Mouse (Mus musculus): ENCODE data around the gene Hs6st1. TPM values are rescaled to one million over a fixed set of nuclear protein-coding genes. Genes with fewer than 3 reads are reported as not detected.

Hs6st1 gene
- polyA plus RNA-seq, 1 experiment from 2014 or later = 41.7 TPM

DNA sequence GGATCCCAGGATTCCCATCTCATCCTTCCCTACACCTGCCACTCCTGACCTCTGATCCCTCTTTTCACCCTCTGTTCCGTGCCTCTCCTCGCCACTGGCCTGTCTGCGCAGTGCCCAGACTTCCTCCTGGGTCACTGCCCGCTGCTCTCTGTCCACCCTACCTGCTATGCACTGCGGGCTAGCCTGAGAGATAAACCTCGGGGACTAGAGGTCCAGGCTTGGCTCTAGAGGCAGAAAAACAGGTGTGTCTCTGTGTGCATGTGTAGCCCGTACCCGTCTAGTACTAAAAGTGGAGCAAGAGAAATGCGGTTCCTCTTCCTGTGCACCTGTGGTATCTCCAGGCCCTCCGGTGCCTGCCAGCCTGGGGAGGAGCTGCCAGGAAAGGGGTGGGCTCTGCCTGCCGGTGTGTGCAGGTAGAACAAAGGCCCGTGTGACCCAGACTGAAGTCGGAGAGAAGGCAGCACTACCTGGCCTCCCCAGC, 1.1 kb downstream of the Hs6st1 start:
- H3K27ac ChIP-seq = peak overlapping the region; percentile 24
- WGBS (ENCODE audit: missing documents) = 5% methylated on average over 13 of the region's 13 CpGs
- H3K36me3 ChIP-seq (ENCODE audit: inconsistent target) = no peaks in the 10 kb centered on the region
- H3K79me2 ChIP-seq (ENCODE audit: inconsistent target) = peaks cover 58% of the 10 kb centered on the region
- H3K4me3 ChIP-seq (ENCODE audit: inconsistent target) = peak overlapping the region; percentile 61

DNA sequence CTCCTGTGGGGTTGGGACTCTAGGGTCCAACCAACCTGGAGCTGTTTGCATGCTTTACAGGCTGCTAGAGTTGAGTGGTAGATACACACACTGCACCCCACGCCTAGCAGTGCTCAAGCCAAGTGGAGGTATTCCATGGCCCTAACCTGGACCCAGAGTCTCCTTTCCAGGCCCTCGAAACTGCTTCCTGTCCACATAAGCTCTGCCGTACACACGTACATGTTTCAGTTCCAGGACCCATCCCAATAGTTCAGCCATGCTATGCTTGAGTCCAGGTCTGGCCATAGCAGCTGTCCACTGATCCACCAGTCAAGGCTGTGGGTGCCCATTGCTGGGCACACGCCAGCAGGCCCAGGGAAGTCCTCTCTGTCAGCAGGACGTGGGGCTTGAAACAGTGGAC, 2.0 kb downstream of the Hs6st1 start:
- 84% methylated on average over 6 of the region's 6 CpGs for WGBS (ENCODE audit: missing documents)
- H3K27ac ChIP-seq = no peak overlapping the region
- H3K79me2 ChIP-seq (ENCODE audit: inconsistent target) = peaks cover 67% of the 10 kb centered on the region
- peak overlapping the region; percentile 61; the same call in 1 of the 2 replicates for H3K4me3 ChIP-seq (ENCODE audit: inconsistent target)
- peaks cover 7% of the 10 kb centered on the region; the same call in 1 of the 2 replicates for H3K36me3 ChIP-seq (ENCODE audit: inconsistent target)

DNA sequence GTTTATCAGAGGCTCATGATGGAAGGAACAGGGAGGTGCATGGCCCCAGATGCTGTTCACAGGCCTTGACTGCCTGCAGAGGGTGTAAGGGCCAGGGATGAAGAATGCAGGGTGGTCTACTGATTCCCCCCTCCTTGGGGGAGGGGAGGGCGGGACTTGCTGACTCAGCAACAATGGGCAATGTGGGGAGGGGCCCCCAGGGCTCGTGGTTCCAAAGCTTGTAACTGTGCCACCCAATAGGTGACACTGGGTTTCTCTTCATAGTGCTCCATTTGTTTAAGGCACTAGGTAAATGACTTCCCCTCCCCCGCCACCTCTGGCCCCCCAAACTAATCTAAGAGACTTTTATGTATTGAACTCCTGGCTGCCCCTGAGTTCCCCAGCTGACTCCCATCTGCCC, 2.5 kb downstream of the Hs6st1 start:
- H3K79me2 ChIP-seq (ENCODE audit: inconsistent target) = peaks cover 72% of the 10 kb centered on the region
- H3K27ac ChIP-seq = no peak overlapping the region
- H3K4me3 ChIP-seq (ENCODE audit: inconsistent target) = no peak overlapping the region; the same call in 1 of the 2 replicates
- H3K36me3 ChIP-seq (ENCODE audit: inconsistent target) = peaks cover 12% of the 10 kb centered on the region; the same call in 1 of the 2 replicates
- WGBS (ENCODE audit: missing documents) = 48% methylated on average over 3 of the region's 3 CpGs

DNA sequence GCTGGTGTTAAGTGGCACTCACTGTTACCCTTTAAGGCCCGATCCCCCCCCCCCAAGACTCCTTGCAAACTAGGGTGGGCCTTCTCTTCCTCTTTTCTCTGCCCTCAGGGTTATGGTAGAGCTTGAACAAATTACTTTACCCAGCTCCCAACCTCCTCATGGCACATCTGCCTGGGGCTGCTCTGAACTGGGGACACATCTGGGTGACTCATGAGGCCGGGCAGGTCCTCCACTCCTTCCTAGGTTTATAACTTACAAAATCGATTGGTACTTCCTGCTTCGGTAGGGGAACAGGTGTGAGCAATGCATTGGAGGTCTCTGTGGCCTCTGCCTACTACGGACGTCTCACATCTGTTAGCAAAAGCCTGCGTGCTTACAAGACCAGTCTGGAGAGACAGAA, 3.0 kb downstream of the Hs6st1 start:
- Histone ChIP-seq H3K79me2 (ENCODE audit: inconsistent target) (peaks cover 76% of the 10 kb centered on the region), H3K27ac (no peak overlapping the region), H3K36me3 (ENCODE audit: inconsistent target) (peaks cover 17% of the 10 kb centered on the region; the same call in 1 of the 2 replicates), H3K4me3 (ENCODE audit: inconsistent target) (no peak overlapping the region)
- 55% methylated on average over 7 of the region's 7 CpGs for WGBS (ENCODE audit: missing documents)

DNA sequence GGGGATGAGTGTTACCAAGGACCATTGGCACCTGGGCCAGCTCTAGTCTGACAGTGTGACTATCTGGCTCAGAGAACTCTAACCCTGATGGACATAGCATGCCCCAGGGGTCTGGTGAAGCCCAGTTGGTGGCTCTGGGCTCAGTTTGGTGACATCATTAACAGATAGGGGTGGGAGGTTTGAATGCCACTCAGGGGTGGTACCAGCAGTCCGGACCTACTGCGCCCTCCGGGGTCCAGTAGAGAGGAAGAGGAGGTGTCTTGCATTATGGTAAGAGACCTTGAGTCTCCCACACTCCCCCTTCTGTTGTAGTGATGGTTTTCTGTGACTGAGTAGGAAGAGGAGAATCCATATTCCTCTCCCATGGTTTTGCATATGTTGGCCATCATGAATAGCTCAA, 3.4 kb downstream of the Hs6st1 start:
- Histone ChIP-seq H3K79me2 (ENCODE audit: inconsistent target) (peaks cover 81% of the 10 kb centered on the region), H3K27ac (no peak overlapping the region), H3K4me3 (ENCODE audit: inconsistent target) (no peak overlapping the region)

DNA sequence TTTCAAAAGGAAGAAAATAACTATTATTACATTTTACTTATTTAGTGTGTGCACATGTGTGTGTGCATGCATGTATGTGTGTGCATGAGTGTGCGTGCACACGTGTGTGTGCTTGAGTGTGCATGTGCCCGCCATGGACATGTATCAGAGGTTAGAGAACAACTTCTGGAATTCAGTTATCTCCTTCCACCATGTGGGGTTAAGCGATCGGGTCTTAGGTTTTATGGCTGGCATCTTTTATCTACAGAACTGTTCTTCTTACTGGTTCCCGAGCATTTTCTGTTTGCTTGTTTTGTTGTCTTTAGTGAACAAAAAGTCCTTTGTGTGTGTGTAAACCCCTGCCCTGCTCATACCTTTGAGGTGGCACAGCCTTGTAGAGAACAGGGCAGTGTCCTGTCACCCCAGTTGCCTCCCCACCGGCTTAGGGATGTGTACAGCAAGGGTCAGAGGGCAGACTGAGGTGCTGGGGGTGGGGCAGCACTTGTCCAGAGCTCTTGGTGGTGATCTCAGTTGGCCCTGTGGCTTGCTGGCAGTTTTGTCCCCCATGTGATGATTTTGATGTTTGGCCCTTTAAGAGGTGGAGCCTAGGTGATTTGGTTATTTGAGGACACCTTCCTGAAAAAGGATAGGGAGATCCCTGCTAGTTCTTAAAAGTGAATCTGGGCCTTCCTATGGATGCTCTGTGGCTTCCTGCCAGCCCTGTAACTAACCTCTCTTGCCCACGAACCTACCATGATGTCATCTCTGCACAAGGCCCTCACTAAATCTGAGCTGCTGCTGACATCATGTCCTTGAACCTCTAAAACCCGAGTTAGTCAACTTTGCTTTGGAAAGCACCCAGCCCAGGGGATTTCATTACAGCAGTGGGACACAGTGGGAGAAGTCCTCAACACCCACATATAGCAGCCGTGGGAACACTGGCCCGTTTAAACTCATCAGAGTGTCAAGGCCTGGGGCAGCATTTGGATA, 4.7 kb downstream of the Hs6st1 start:
- Histone ChIP-seq H3K36me3 (ENCODE audit: inconsistent target) (peaks cover 24% of the 10 kb centered on the region; the same call in 1 of the 2 replicates), H3K27ac (0 out of 2 replicates have a peak overlapping the region, but pooled peaks have one; percentile 13), H3K4me3 (ENCODE audit: inconsistent target) (no peak overlapping the region), H3K79me2 (ENCODE audit: inconsistent target) (peaks cover 93% of the 10 kb centered on the region)
- 83% methylated on average over 11 of the region's 11 CpGs for WGBS (ENCODE audit: missing documents)

More for the DNA sequence above, 3.4 kb downstream of the Hs6st1 start:
- WGBS (ENCODE audit: missing documents) = 93% methylated on average over 3 of the region's 3 CpGs
- H3K36me3 ChIP-seq (ENCODE audit: inconsistent target) = peaks cover 17% of the 10 kb centered on the region; the same call in 1 of the 2 replicates

DNA sequence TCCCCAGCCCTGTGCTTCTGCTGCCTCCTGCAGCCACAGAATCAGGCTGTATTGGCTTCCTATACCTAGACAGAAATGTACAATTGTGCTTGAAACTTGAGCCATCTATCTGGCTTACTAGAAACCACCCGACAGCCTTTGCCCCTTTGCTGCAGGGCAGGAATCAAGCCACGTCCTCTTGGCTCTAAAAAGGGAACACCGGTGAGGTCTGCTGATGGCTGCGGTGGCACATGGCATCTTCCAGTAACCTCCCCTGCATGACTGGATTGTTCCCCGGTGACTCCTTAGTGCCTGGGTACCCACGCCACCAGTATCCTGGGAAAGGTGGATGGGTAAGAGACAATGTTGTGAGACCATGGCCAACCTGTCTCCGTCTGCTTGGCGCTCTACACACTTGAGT, 5.4 kb downstream of the Hs6st1 start:
- 81% methylated on average over 8 of the region's 8 CpGs for WGBS (ENCODE audit: missing documents)
- Histone ChIP-seq H3K4me3 (ENCODE audit: inconsistent target) (no peak overlapping the region), H3K36me3 (ENCODE audit: inconsistent target) (peaks cover 24% of the 10 kb centered on the region; the same call in 1 of the 2 replicates), H3K79me2 (ENCODE audit: inconsistent target) (peaks cover 100% of the 10 kb centered on the region), H3K27ac (0 out of 2 replicates have a peak overlapping the region, but pooled peaks have one; percentile 13)

DNA sequence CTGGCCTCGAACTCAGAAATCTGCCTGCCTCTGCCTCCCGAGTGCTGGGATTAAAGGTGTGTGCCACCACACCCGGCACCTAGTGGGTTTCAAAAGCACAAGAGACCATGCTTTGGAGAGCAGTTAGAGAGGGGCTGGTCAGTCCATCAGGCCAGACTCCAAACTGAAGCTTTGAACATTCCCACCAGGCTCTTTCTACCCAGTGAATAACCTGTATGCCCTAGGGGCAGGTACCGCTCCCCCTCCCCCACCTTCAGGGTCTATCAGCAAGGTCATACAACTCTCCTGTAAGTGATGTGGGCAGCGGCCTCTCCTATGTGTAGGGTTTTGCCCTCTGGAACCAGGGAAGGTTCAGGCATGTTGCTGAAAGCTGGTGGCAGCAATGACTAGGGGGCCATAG, 6.0 kb downstream of the Hs6st1 start:
- Histone ChIP-seq H3K27ac (no peak overlapping the region), H3K79me2 (ENCODE audit: inconsistent target) (peaks cover 100% of the 10 kb centered on the region), H3K36me3 (ENCODE audit: inconsistent target) (peaks cover 24% of the 10 kb centered on the region; the same call in 1 of the 2 replicates), H3K4me3 (ENCODE audit: inconsistent target) (no peak overlapping the region)
- WGBS (ENCODE audit: missing documents) = 100% methylated on average over 2 of the region's 5 CpGs

DNA sequence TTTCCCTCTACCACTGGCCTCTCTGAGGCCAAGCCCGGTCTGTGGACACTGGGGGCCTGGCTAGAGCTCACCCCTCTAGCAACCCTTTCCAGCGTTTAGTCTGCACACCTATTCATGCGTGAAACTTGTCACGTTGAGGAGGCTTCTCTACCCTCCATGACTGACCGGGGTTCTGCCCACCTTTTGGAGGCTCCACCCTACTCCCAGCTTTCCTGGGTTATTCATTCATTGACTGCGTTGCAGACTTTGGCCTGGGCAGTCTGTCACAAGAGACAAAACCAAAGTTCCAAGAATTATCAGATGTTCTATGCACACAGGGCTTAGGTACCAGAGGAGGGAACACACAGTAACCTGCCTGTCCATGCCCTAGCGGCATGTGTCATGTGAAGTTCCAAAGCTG, 6.8 kb downstream of the Hs6st1 start:
- Histone ChIP-seq H3K79me2 (ENCODE audit: inconsistent target) (peaks cover 100% of the 10 kb centered on the region), H3K27ac (no peak overlapping the region), H3K36me3 (ENCODE audit: inconsistent target) (peaks cover 24% of the 10 kb centered on the region; the same call in 1 of the 2 replicates), H3K4me3 (ENCODE audit: inconsistent target) (no peak overlapping the region)
- 91% methylated on average over 7 of the region's 7 CpGs for WGBS (ENCODE audit: missing documents)

DNA sequence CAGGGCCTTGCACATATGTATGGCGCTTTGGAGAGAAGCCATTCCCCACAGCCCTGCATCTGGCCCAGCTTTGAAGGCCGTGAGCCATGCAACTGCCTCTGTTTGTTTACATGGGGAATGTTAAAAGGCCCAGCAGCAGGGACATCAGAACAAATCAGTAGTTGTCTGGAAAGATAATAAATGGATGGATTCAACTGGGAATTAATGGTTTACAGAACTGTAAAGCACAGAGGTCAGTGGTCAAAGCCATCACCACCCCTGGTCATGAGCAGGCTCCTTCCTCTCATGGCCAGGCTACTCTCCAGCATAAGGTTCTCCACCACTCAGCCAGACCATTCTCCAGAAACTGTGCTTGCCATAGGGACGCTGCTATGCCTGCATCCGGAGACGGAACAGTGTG, 7.5 kb downstream of the Hs6st1 start:
- Histone ChIP-seq H3K79me2 (ENCODE audit: inconsistent target) (peaks cover 100% of the 10 kb centered on the region), H3K4me3 (ENCODE audit: inconsistent target) (no peak overlapping the region), H3K27ac (no peak overlapping the region), H3K36me3 (ENCODE audit: inconsistent target) (peaks cover 24% of the 10 kb centered on the region; the same call in 1 of the 2 replicates)
- WGBS (ENCODE audit: missing documents) = 93% methylated on average over 5 of the region's 5 CpGs

DNA sequence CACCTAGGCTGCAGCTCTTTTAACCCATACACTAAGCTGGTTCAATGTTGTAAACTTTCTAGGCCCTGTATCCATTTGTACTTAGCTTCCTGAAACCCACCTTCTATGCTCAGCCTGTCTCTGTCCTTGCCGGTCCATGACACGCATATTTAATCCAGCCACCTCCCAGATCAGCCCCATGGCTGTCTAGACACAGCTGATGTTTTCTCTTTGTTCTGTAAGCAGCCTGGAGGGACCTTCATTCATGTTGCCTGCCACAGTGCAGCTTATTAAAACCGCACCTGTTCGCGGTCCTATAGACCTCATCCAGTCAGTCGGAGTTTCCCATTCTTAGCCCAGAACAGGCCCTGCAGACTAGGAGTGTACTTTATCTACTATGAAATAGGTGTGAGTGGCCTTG, 8.9 kb downstream of the Hs6st1 start:
- peaks cover 100% of the 10 kb centered on the region for H3K79me2 ChIP-seq (ENCODE audit: inconsistent target)
- 98% methylated on average over 6 of the region's 6 CpGs for WGBS (ENCODE audit: missing documents)
- no peak overlapping the region for H3K27ac ChIP-seq
- H3K36me3 ChIP-seq (ENCODE audit: inconsistent target) = peaks cover 24% of the 10 kb centered on the region; the same call in 1 of the 2 replicates
- H3K4me3 ChIP-seq (ENCODE audit: inconsistent target) = no peak overlapping the region

DNA sequence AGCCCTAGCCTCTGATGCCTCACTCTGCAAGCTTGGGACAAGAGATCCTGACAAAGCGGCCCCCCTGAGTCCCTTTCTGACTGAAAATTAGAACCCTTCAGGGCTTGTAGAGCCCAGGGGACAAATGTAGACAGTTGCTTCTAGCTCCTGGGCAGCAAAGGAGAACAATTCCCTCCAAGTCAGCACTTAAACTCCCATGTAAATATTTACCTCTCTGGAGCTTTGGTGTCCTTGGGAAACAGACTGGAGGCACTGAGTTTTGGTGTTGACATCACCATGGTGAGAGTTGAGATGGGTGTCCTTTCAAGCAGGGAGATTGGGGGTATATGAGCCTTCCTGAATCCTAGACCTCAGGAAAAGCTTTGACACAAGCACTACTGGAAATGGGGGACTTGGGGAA, 10.1 kb downstream of the Hs6st1 start:
- H3K36me3 ChIP-seq (ENCODE audit: inconsistent target) = peaks cover 31% of the 10 kb centered on the region; the same call in 1 of the 2 replicates
- H3K4me3 ChIP-seq (ENCODE audit: inconsistent target) = no peak overlapping the region
- peaks cover 100% of the 10 kb centered on the region for H3K79me2 ChIP-seq (ENCODE audit: inconsistent target)
- H3K27ac ChIP-seq = no peak overlapping the region
- 94% methylated on average over 1 of the region's 1 CpGs for WGBS (ENCODE audit: missing documents)

DNA sequence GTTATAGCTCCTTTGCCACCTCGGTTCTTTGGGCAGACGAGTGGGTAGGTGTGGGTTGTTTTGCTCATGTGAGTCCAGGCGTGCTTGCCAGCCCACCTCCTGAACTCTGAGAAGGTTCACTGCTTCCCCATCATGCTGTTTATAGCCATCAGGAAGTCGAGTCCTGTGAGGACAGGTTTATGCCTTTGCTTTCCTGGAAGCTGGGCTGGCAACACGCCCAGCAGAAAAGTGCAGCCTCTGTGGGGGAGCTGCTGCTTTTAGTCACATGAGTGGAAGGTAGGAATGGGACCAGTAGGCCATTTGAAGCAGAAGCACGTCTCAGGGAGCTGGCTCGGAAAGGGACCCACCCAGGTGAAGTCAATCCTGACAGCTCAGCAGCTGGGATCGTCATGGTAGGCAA, 11.5 kb downstream of the Hs6st1 start:
- Histone ChIP-seq H3K4me3 (ENCODE audit: inconsistent target) (no peak overlapping the region), H3K36me3 (ENCODE audit: inconsistent target) (peaks cover 31% of the 10 kb centered on the region; the same call in 1 of the 2 replicates), H3K79me2 (ENCODE audit: inconsistent target) (peaks cover 100% of the 10 kb centered on the region), H3K27ac (no peak overlapping the region)
- WGBS (ENCODE audit: missing documents) = 64% methylated on average over 8 of the region's 8 CpGs

DNA sequence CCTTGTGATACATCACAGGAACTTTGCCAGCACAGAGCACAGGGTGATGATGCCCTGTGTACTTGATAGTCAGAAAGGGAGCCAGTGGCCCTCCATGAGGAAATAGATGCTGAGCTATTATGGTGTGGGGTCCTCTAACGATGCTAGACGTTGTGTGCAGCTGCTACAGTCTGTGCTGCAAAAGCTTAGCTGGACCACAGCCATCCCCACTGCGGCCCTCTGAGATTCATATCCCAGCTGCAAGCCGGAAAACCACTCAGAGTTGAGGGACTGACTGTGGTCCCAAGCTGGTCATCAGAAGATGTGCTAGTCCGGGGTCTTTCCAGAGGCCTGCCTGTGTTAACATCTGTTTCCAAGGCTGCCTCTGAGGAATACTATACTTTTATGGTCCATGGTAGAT, 12.8 kb downstream of the Hs6st1 start:
- Histone ChIP-seq H3K27ac (no peak overlapping the region), H3K36me3 (ENCODE audit: inconsistent target) (peaks cover 20% of the 10 kb centered on the region; the same call in 1 of the 2 replicates), H3K4me3 (ENCODE audit: inconsistent target) (no peak overlapping the region), H3K79me2 (ENCODE audit: inconsistent target) (peaks cover 100% of the 10 kb centered on the region)
- WGBS (ENCODE audit: missing documents) = 93% methylated on average over 5 of the region's 5 CpGs

DNA sequence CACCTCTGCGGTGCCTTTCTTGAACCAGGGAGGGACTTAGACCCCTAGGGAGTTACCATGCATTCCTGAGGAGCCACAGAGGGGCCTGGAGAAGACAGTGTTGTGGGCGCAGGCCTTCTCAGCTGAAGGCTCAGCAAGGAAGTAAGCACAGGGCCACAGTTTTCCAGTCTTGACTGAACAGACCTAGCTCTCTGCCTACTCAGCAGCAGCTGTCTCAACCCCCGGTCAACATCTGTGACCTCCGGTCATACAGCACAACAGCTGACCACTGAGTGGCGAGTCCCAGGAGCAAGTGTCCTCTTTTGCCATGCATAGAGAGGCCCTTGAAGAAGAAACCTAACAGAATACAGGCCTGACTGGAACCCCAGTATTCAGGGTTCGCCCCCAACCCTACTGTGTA, 14.0 kb downstream of the Hs6st1 start:
- H3K79me2 ChIP-seq (ENCODE audit: inconsistent target) = peaks cover 100% of the 10 kb centered on the region
- no peak overlapping the region for H3K4me3 ChIP-seq (ENCODE audit: inconsistent target)
- WGBS (ENCODE audit: missing documents) = over 99% methylated on average over 6 of the region's 6 CpGs
- peaks cover 16% of the 10 kb centered on the region; the same call in 1 of the 2 replicates for H3K36me3 ChIP-seq (ENCODE audit: inconsistent target)
- no peak overlapping the region for H3K27ac ChIP-seq
